Mouse (Mus musculus): Measurements from ENCODE around the gene Gm49405. TPM values are rescaled to one million over a fixed set of nuclear protein-coding genes. Genes with fewer than 3 reads are reported as not detected.

Gm49405 gene
- polyA plus RNA-seq, 1 experiment: 2.4 TPM

- TF ChIP-seq EP300 (IDR thresholded peaks at IDR 0.05; ENCODE audit: insufficient read depth, low read depth, low read length) (no peak), CTCF (IDR thresholded peaks at IDR 0.05; ENCODE audit: low read depth, low read length) (no peak), POLR2A (IDR thresholded peaks at IDR 0.05; ENCODE audit: insufficient read depth, low read length) (no peak)
- H3K9me3 ChIP-seq (replicated peaks; ENCODE audit: control insufficient read depth, insufficient read depth, low read length, poor library complexity, severe bottlenecking): no peaks in the 10 kb centered on the region
- H3K9ac ChIP-seq (ENCODE audit: low read depth, poor library complexity, severe bottlenecking): no peak overlapping the region
- no peak overlapping the region for H3K27ac ChIP-seq (ENCODE audit: insufficient read depth, low read length)
- peaks cover 2% of the 10 kb centered on the region for H3K4me1 ChIP-seq (ENCODE audit: control insufficient read depth, insufficient read depth, low read length)
- no peak overlapping the region for H3K4me3 ChIP-seq (ENCODE audit: low read depth, low read length)
- H3K27me3 ChIP-seq (ENCODE audit: control insufficient read depth, insufficient read depth, low read length, poor library complexity, severe bottlenecking): no peaks in the 10 kb centered on the region
- no peaks in the 10 kb centered on the region for H3K36me3 ChIP-seq (ENCODE audit: control insufficient read depth, insufficient read depth, low read length, poor library complexity, severe bottlenecking)
These were observed 19.5 kb upstream of the Gm49405 start for GRCm38 (mm10) chr19:3980917-3981316.

GRCm38 (mm10) chr19:3983527-3984200 is 16.8 kb upstream of the Gm49405 start:
- H3K9ac ChIP-seq (ENCODE audit: low read depth, poor library complexity, severe bottlenecking): no peak overlapping the region
- H3K27ac ChIP-seq (ENCODE audit: insufficient read depth, low read length): no peak overlapping the region
- no peaks in the 10 kb centered on the region for H3K36me3 ChIP-seq (ENCODE audit: control insufficient read depth, insufficient read depth, low read length, poor library complexity, severe bottlenecking)
- H3K27me3 ChIP-seq (ENCODE audit: control insufficient read depth, insufficient read depth, low read length, poor library complexity, severe bottlenecking): no peaks in the 10 kb centered on the region
- no peak overlapping the region for H3K4me3 ChIP-seq (ENCODE audit: low read depth, low read length)
- H3K9me3 ChIP-seq (replicated peaks; ENCODE audit: control insufficient read depth, insufficient read depth, low read length, poor library complexity, severe bottlenecking): no peaks in the 10 kb centered on the region
- peaks cover 4% of the 10 kb centered on the region for H3K4me1 ChIP-seq (ENCODE audit: control insufficient read depth, insufficient read depth, low read length)
- TF ChIP-seq POLR2A (IDR thresholded peaks at IDR 0.05; ENCODE audit: insufficient read depth, low read length): no peak
- no peak for TF ChIP-seq CTCF (IDR thresholded peaks at IDR 0.05; ENCODE audit: low read depth, low read length)
- TF ChIP-seq EP300 (IDR thresholded peaks at IDR 0.05; ENCODE audit: insufficient read depth, low read depth, low read length): no peak

- H3K4me1 ChIP-seq (ENCODE audit: control insufficient read depth, insufficient read depth, low read length): peaks cover 4% of the 10 kb centered on the region
These were observed 15.2 kb upstream of the Gm49405 start for GRCm38 (mm10) chr19:3985261-3985681.

GRCm38 (mm10) chr19:3986334-3986733 is 14.1 kb upstream of the Gm49405 start, which contains the start of gene Acy3:
TSS of gene Acy3 (plus strand) at chr19:3986570.
- H3K9ac ChIP-seq (ENCODE audit: low read depth, poor library complexity, severe bottlenecking): no peak within 1 kb of the TSS
- no peak within 1 kb of the TSS; the same call in 1 of the 2 replicates for H3K4me3 ChIP-seq (ENCODE audit: low read depth, low read length)
- H3K27me3 ChIP-seq (ENCODE audit: control insufficient read depth, insufficient read depth, low read length, poor library complexity, severe bottlenecking): no peaks in the 10 kb centered on the region
- H3K4me1 ChIP-seq (ENCODE audit: control insufficient read depth, insufficient read depth, low read length): peaks cover 4% of the 10 kb centered on the region
- no peaks in the 10 kb centered on the region for H3K9me3 ChIP-seq (replicated peaks; ENCODE audit: control insufficient read depth, insufficient read depth, low read length, poor library complexity, severe bottlenecking)
- no peak within 1 kb of the TSS for H3K27ac ChIP-seq (ENCODE audit: insufficient read depth, low read length)
- TF ChIP-seq POLR2A (IDR thresholded peaks at IDR 0.05; ENCODE audit: insufficient read depth, low read length): peak; percentile 85
- TF ChIP-seq EP300 (IDR thresholded peaks at IDR 0.05; ENCODE audit: insufficient read depth, low read depth, low read length): no peak
- no peaks in the 10 kb centered on the region for H3K36me3 ChIP-seq (ENCODE audit: control insufficient read depth, insufficient read depth, low read length, poor library complexity, severe bottlenecking)

More at GRCm38 (mm10) chr19:3985261-3985681, 15.2 kb upstream of the Gm49405 start:
- TF ChIP-seq CTCF (IDR thresholded peaks at IDR 0.05; ENCODE audit: low read depth, low read length) (no peak), POLR2A (IDR thresholded peaks at IDR 0.05; ENCODE audit: insufficient read depth, low read length) (no peak), EP300 (IDR thresholded peaks at IDR 0.05; ENCODE audit: insufficient read depth, low read depth, low read length) (no peak)
- Histone ChIP-seq H3K4me3 (ENCODE audit: low read depth, low read length) (no peak overlapping the region), H3K9me3 (replicated peaks; ENCODE audit: control insufficient read depth, insufficient read depth, low read length, poor library complexity, severe bottlenecking) (no peaks in the 10 kb centered on the region), H3K27me3 (ENCODE audit: control insufficient read depth, insufficient read depth, low read length, poor library complexity, severe bottlenecking) (no peaks in the 10 kb centered on the region), H3K36me3 (ENCODE audit: control insufficient read depth, insufficient read depth, low read length, poor library complexity, severe bottlenecking) (no peaks in the 10 kb centered on the region), H3K27ac (ENCODE audit: insufficient read depth, low read length) (no peak overlapping the region), H3K9ac (ENCODE audit: low read depth, poor library complexity, severe bottlenecking) (no peak overlapping the region)

- no peak for TF ChIP-seq EP300 (IDR thresholded peaks at IDR 0.05; ENCODE audit: insufficient read depth, low read depth, low read length)
- no peak for TF ChIP-seq POLR2A (IDR thresholded peaks at IDR 0.05; ENCODE audit: insufficient read depth, low read length)
- TF ChIP-seq CTCF (IDR thresholded peaks at IDR 0.05; ENCODE audit: low read depth, low read length): no peak
- H3K36me3 ChIP-seq (ENCODE audit: control insufficient read depth, insufficient read depth, low read length, poor library complexity, severe bottlenecking): no peaks in the 10 kb centered on the region
- no peak overlapping the region for H3K27ac ChIP-seq (ENCODE audit: insufficient read depth, low read length)
- no peaks in the 10 kb centered on the region for H3K27me3 ChIP-seq (ENCODE audit: control insufficient read depth, insufficient read depth, low read length, poor library complexity, severe bottlenecking)
- H3K9me3 ChIP-seq (replicated peaks; ENCODE audit: control insufficient read depth, insufficient read depth, low read length, poor library complexity, severe bottlenecking): no peaks in the 10 kb centered on the region
- no peak overlapping the region for H3K4me3 ChIP-seq (ENCODE audit: low read depth, low read length)
- peaks cover 4% of the 10 kb centered on the region for H3K4me1 ChIP-seq (ENCODE audit: control insufficient read depth, insufficient read depth, low read length)
- no peak overlapping the region for H3K9ac ChIP-seq (ENCODE audit: low read depth, poor library complexity, severe bottlenecking)
These were observed 12.4 kb upstream of the Gm49405 start for GRCm38 (mm10) chr19:3988066-3988465.

- Histone ChIP-seq H3K4me1 (ENCODE audit: control insufficient read depth, insufficient read depth, low read length) (peaks cover 3% of the 10 kb centered on the region), H3K9me3 (replicated peaks; ENCODE audit: control insufficient read depth, insufficient read depth, low read length, poor library complexity, severe bottlenecking) (no peaks in the 10 kb centered on the region), H3K27me3 (ENCODE audit: control insufficient read depth, insufficient read depth, low read length, poor library complexity, severe bottlenecking) (no peaks in the 10 kb centered on the region), H3K27ac (ENCODE audit: insufficient read depth, low read length) (no peak overlapping the region), H3K9ac (ENCODE audit: low read depth, poor library complexity, severe bottlenecking) (no peak overlapping the region), H3K36me3 (ENCODE audit: control insufficient read depth, insufficient read depth, low read length, poor library complexity, severe bottlenecking) (no peaks in the 10 kb centered on the region), H3K4me3 (ENCODE audit: low read depth, low read length) (no peak overlapping the region)
- TF ChIP-seq POLR2A (IDR thresholded peaks at IDR 0.05; ENCODE audit: insufficient read depth, low read length) (no peak), CTCF (IDR thresholded peaks at IDR 0.05; ENCODE audit: low read depth, low read length) (peak; percentile 32), EP300 (IDR thresholded peaks at IDR 0.05; ENCODE audit: insufficient read depth, low read depth, low read length) (no peak)
These were observed 11.7 kb upstream of the Gm49405 start for GRCm38 (mm10) chr19:3988750-3989149.

Measured in ES-Bruce4 (cell line).